Mouse (Mus musculus): ENCODE measurements around the gene S100a7a.

GRCm38 (mm10) chr3:90626266-90627021, 27.4 kb upstream of the S100a7a start:
- TF ChIP-seq CTCF (IDR thresholded peaks at IDR 0.05; ENCODE audit: borderline replicate concordance, control insufficient read depth, extremely low read depth, insufficient read depth, low read length, poor library complexity) (no peak), POLR2A (IDR thresholded peaks at IDR 0.05; ENCODE audit: control insufficient read depth, extremely low read depth, insufficient read depth, low read length, poor library complexity) (no peak)

Measured in thymus, adult 2 months (tissue).